Mouse (Mus musculus): Measurements from ENCODE around the gene Gm10490. TPM values are rescaled to one million over a fixed set of nuclear protein-coding genes. Genes with fewer than 3 reads are reported as not detected.
A peak's percentile ranks its signal among the peaks of the same experiment; 100 is the strongest.
"Not testable (repeated sequence)": the region's sequence is repeated elsewhere in the genome, so short reads cannot be mapped to it uniquely, and the experiment has no call there.

Gm10490 gene
- polyA plus RNA-seq (2014; fragmentation: Nextera tagmentation; extraction: Ambion mirVana), result not detected in 2 replicates

GRCm38 (mm10) chrX:7909242-7909641 lies at the start of gene Gm10490:
Gene Gm10490, plus strand, starts transcription at chrX:7909542.
- not testable (repeated sequence) for H3K36me3 ChIP-seq (ENCODE audit: control insufficient read depth, insufficient read depth, low read length); H3K4me1 ChIP-seq (ENCODE audit: control insufficient read depth, insufficient read depth, low read length); H3K4me2 ChIP-seq; H3K27me3 ChIP-seq (ENCODE audit: control insufficient read depth, insufficient read depth, low read length); H3K27ac ChIP-seq (ENCODE audit: low read depth, low read length); H3K9me3 ChIP-seq (ENCODE audit: control insufficient read depth, low read length); DNase-seq (ENCODE audit: low spot score, missing footprints); H3K4me3 ChIP-seq (ENCODE audit: low read depth, low read length); ATAC-seq (ENCODE audit: low FRiP score); H3K9ac ChIP-seq (ENCODE audit: low read length)
- WGBS, result 87% methylated on average over 4 of the region's 4 CpGs

GRCm38 (mm10) chrX:7863181-7863580 lies 46.2 kb upstream of the Gm10490 start:
- H3K27me3 ChIP-seq (ENCODE audit: control insufficient read depth, insufficient read depth, low read length), result no peaks in the 10 kb centered on the region
- H3K9me3 ChIP-seq (ENCODE audit: control insufficient read depth, low read length), result no peaks in the 10 kb centered on the region
- H3K4me1 ChIP-seq (ENCODE audit: control insufficient read depth, insufficient read depth, low read length), result no peaks in the 10 kb centered on the region
- no peak overlapping the region for H3K9ac ChIP-seq (ENCODE audit: low read length)
- ATAC-seq (ENCODE audit: low FRiP score) (no peak), DNase-seq (ENCODE audit: low spot score, missing footprints) (no peak)
- 95% methylated on average over 1 of the region's 1 CpGs for whole genome bisulfite sequencing
- no peaks in the 10 kb centered on the region for H3K36me3 ChIP-seq (ENCODE audit: control insufficient read depth, insufficient read depth, low read length)
- no peak overlapping the region for H3K4me2 ChIP-seq
- H3K27ac ChIP-seq (ENCODE audit: low read depth, low read length), result no peak overlapping the region
- no peak overlapping the region for H3K4me3 ChIP-seq (ENCODE audit: low read depth, low read length)

GRCm38 (mm10) chrX:7864551-7864950 lies 44.8 kb upstream of the Gm10490 start:
- ATAC-seq (ENCODE audit: low FRiP score) (no peak), DNase-seq (ENCODE audit: low spot score, missing footprints) (no peak)
- H3K27me3 ChIP-seq (ENCODE audit: control insufficient read depth, insufficient read depth, low read length), result no peaks in the 10 kb centered on the region
- H3K36me3 ChIP-seq (ENCODE audit: control insufficient read depth, insufficient read depth, low read length), result no peaks in the 10 kb centered on the region
- no peak overlapping the region for H3K4me2 ChIP-seq
- WGBS, result 80% methylated on average over 3 of the region's 3 CpGs
- H3K9me3 ChIP-seq (ENCODE audit: control insufficient read depth, low read length), result no peaks in the 10 kb centered on the region
- no peak overlapping the region for H3K27ac ChIP-seq (ENCODE audit: low read depth, low read length)
- H3K4me3 ChIP-seq (ENCODE audit: low read depth, low read length), result no peak overlapping the region
- H3K9ac ChIP-seq (ENCODE audit: low read length), result no peak overlapping the region
- H3K4me1 ChIP-seq (ENCODE audit: control insufficient read depth, insufficient read depth, low read length), result peaks cover under 1% of the 10 kb centered on the region; the same call in 1 of the 2 replicates

GRCm38 (mm10) chrX:7865343-7865742 lies 44.0 kb upstream of the Gm10490 start:
- ATAC-seq (ENCODE audit: low FRiP score), result no peak
- Histone ChIP-seq H3K4me3 (ENCODE audit: low read depth, low read length) (no peak overlapping the region), H3K4me2 (no peak overlapping the region), H3K36me3 (ENCODE audit: control insufficient read depth, insufficient read depth, low read length) (no peaks in the 10 kb centered on the region), H3K27ac (ENCODE audit: low read depth, low read length) (no peak overlapping the region), H3K4me1 (ENCODE audit: control insufficient read depth, insufficient read depth, low read length) (peaks cover 3% of the 10 kb centered on the region; the same call in 1 of the 2 replicates), H3K9me3 (ENCODE audit: control insufficient read depth, low read length) (no peaks in the 10 kb centered on the region), H3K9ac (ENCODE audit: low read length) (no peak overlapping the region), H3K27me3 (ENCODE audit: control insufficient read depth, insufficient read depth, low read length) (no peaks in the 10 kb centered on the region)
- DNase-seq (ENCODE audit: low spot score, missing footprints), result no peak
- 89% methylated on average over 2 of the region's 2 CpGs for WGBS

GRCm38 (mm10) chrX:7865786-7866185 lies 43.6 kb upstream of the Gm10490 start:
- peaks cover 3% of the 10 kb centered on the region; the same call in 1 of the 2 replicates for H3K4me1 ChIP-seq (ENCODE audit: control insufficient read depth, insufficient read depth, low read length)
- no peaks in the 10 kb centered on the region for H3K36me3 ChIP-seq (ENCODE audit: control insufficient read depth, insufficient read depth, low read length)
- H3K27ac ChIP-seq (ENCODE audit: low read depth, low read length), result no peak overlapping the region
- H3K9me3 ChIP-seq (ENCODE audit: control insufficient read depth, low read length), result no peaks in the 10 kb centered on the region
- no peak overlapping the region for H3K4me3 ChIP-seq (ENCODE audit: low read depth, low read length)
- H3K4me2 ChIP-seq, result no peak overlapping the region
- DNase-seq (ENCODE audit: low spot score, missing footprints) (no peak), ATAC-seq (ENCODE audit: low FRiP score) (no peak)
- WGBS, result 85% methylated on average over 2 of the region's 2 CpGs
- no peak overlapping the region for H3K9ac ChIP-seq (ENCODE audit: low read length)
- H3K27me3 ChIP-seq (ENCODE audit: control insufficient read depth, insufficient read depth, low read length), result no peaks in the 10 kb centered on the region

- 90% methylated on average over 1 of the region's 1 CpGs for WGBS
- DNase-seq (ENCODE audit: low spot score, missing footprints), result no peak
- no peak overlapping the region for H3K9ac ChIP-seq (ENCODE audit: low read length)
These were observed 42.2 kb upstream of the Gm10490 start for GRCm38 (mm10) chrX:7867141-7867540.

GRCm38 (mm10) chrX:7868506-7868905 lies 40.8 kb upstream of the Gm10490 start:
- Histone ChIP-seq H3K4me3 (ENCODE audit: low read depth, low read length) (no peak overlapping the region), H3K36me3 (ENCODE audit: control insufficient read depth, insufficient read depth, low read length) (no peaks in the 10 kb centered on the region), H3K9ac (ENCODE audit: low read length) (no peak overlapping the region), H3K9me3 (ENCODE audit: control insufficient read depth, low read length) (no peaks in the 10 kb centered on the region), H3K27ac (ENCODE audit: low read depth, low read length) (no peak overlapping the region), H3K27me3 (ENCODE audit: control insufficient read depth, insufficient read depth, low read length) (no peaks in the 10 kb centered on the region), H3K4me1 (ENCODE audit: control insufficient read depth, insufficient read depth, low read length) (peaks cover 3% of the 10 kb centered on the region; the same call in 1 of the 2 replicates), H3K4me2 (no peak overlapping the region)
- DNase-seq (ENCODE audit: low spot score, missing footprints), result no peak
- WGBS, result 43% methylated on average over 2 of the region's 2 CpGs
- no peak for ATAC-seq (ENCODE audit: low FRiP score)

More at GRCm38 (mm10) chrX:7867141-7867540, 42.2 kb upstream of the Gm10490 start:
- Histone ChIP-seq H3K4me3 (ENCODE audit: low read depth, low read length) (no peak overlapping the region), H3K27me3 (ENCODE audit: control insufficient read depth, insufficient read depth, low read length) (no peaks in the 10 kb centered on the region), H3K27ac (ENCODE audit: low read depth, low read length) (no peak overlapping the region), H3K36me3 (ENCODE audit: control insufficient read depth, insufficient read depth, low read length) (no peaks in the 10 kb centered on the region), H3K4me1 (ENCODE audit: control insufficient read depth, insufficient read depth, low read length) (peaks cover 3% of the 10 kb centered on the region; the same call in 1 of the 2 replicates), H3K4me2 (no peak overlapping the region), H3K9me3 (ENCODE audit: control insufficient read depth, low read length) (no peaks in the 10 kb centered on the region)
- no peak for ATAC-seq (ENCODE audit: low FRiP score)

GRCm38 (mm10) chrX:7869826-7870225 lies 39.5 kb upstream of the Gm10490 start:
- Histone ChIP-seq H3K4me2 (no peak overlapping the region), H3K36me3 (ENCODE audit: control insufficient read depth, insufficient read depth, low read length) (no peaks in the 10 kb centered on the region), H3K9me3 (ENCODE audit: control insufficient read depth, low read length) (no peaks in the 10 kb centered on the region), H3K27ac (ENCODE audit: low read depth, low read length) (no peak overlapping the region), H3K4me1 (ENCODE audit: control insufficient read depth, insufficient read depth, low read length) (peaks cover 3% of the 10 kb centered on the region; the same call in 1 of the 2 replicates), H3K27me3 (ENCODE audit: control insufficient read depth, insufficient read depth, low read length) (no peaks in the 10 kb centered on the region), H3K4me3 (ENCODE audit: low read depth, low read length) (no peak overlapping the region), H3K9ac (ENCODE audit: low read length) (no peak overlapping the region)
- ATAC-seq (ENCODE audit: low FRiP score), result 0 out of 2 replicates have a peak, but pooled peaks have one; percentile 44
- WGBS, result 23% methylated on average over 3 of the region's 3 CpGs
- DNase-seq (ENCODE audit: low spot score, missing footprints), result no peak

- ATAC-seq (ENCODE audit: low FRiP score) (peak; percentile 87), DNase-seq (ENCODE audit: low spot score, missing footprints) (peak; percentile 94)
- H3K9ac ChIP-seq (ENCODE audit: low read length), result peak within 1 kb of the TSS; percentile 50; the same call in 1 of the 2 replicates
- 11% methylated on average over 35 of the region's 38 CpGs for WGBS
- H3K4me2 ChIP-seq, result peak within 1 kb of the TSS; percentile 82
- H3K9me3 ChIP-seq (ENCODE audit: control insufficient read depth, low read length), result no peaks in the 10 kb centered on the region
- no peaks in the 10 kb centered on the region for H3K36me3 ChIP-seq (ENCODE audit: control insufficient read depth, insufficient read depth, low read length)
- peak within 1 kb of the TSS; percentile 42 for H3K4me3 ChIP-seq (ENCODE audit: low read depth, low read length)
- H3K27ac ChIP-seq (ENCODE audit: low read depth, low read length), result no peak within 1 kb of the TSS
- H3K27me3 ChIP-seq (ENCODE audit: control insufficient read depth, insufficient read depth, low read length), result no peaks in the 10 kb centered on the region
- H3K4me1 ChIP-seq (ENCODE audit: control insufficient read depth, insufficient read depth, low read length), result peaks cover 7% of the 10 kb centered on the region; the same call in 1 of the 2 replicates
These were observed 31.3 kb upstream of the Gm10490 start, which contains the start of gene Pim2 for GRCm38 (mm10) chrX:7878007-7878419. Gene Pim2, plus strand, starts transcription at chrX:7878262.

Data from midbrain, embryonic 11.5 days (tissue).